Mouse (Mus musculus) MEL (cell line): ENCODE measurements around the gene Acadsb.

ENCODE experiments used
- CTCF ChIP-seq, 3 experiments: IDR thresholded peaks in 2 of 3; conservative IDR thresholded peaks in 1 of 3; 2 replicates each; pipeline ENCODE4 v1.5.1; 2011 to 2012; ENCODE audit warnings: low read length in 3 of 3, low read depth in 2 of 3, mild to moderate bottlenecking in 2 of 3, improper control_type of control experiment in 1 of 3, inconsistent platforms in 1 of 3, mixed read lengths in 1 of 3, moderate library complexity in 1 of 3; ENCODE audit not compliant: control insufficient read depth in 1 of 3, insufficient read depth in 1 of 3, poor library complexity in 1 of 3, severe bottlenecking in 1 of 3
- E2F4 ChIP-seq: IDR thresholded peaks from 2 replicates; pipeline ENCODE4 v1.6.1; 2011; ENCODE audit warnings: low read depth, low read length, improper control_type of control experiment, borderline replicate concordance
- EP300 ChIP-seq, 2 experiments: IDR thresholded peaks; 2 replicates each; pipeline ENCODE4 v1.6.1; 2011; ENCODE audit warnings: improper control_type of control experiment in 2 of 2, low read length in 2 of 2, low read depth in 1 of 2, mild to moderate bottlenecking in 1 of 2
- GATA1 ChIP-seq: IDR thresholded peaks from 2 replicates; pipeline ENCODE4 v1.6.1; 2011; ENCODE audit warnings: low read depth, low read length, improper control_type of control experiment
- MXI1 ChIP-seq: IDR thresholded peaks from 2 replicates; pipeline ENCODE4 v1.6.1; 2011; ENCODE audit warnings: mild to moderate bottlenecking, low read depth, low read length, improper control_type of control experiment
- POLR2A ChIP-seq, 2 experiments: IDR thresholded peaks; 2 replicates each; pipeline ENCODE4 v1.6.1; 2011 to 2012; ENCODE audit warnings: low read length in 2 of 2, mild to moderate bottlenecking in 2 of 2, control low read depth in 1 of 2, improper control_type of control experiment in 1 of 2, low read depth in 1 of 2, moderate library complexity in 1 of 2; ENCODE audit not compliant: control insufficient read depth in 1 of 2, insufficient read depth in 1 of 2, poor library complexity in 1 of 2
- POLR2AphosphoS5 ChIP-seq: IDR thresholded peaks from 2 replicates; pipeline ENCODE4 v1.6.1; 2012; ENCODE audit warnings: low read depth, borderline replicate concordance, mild to moderate bottlenecking, inconsistent platforms, low read length, moderate library complexity, mixed read lengths
- USF2 ChIP-seq, 2 experiments: IDR thresholded peaks; 2 replicates each; pipeline ENCODE4 v1.6.1; 2011 to 2012; ENCODE audit warnings: improper control_type of control experiment in 2 of 2, low read length in 2 of 2, borderline replicate concordance in 1 of 2, inconsistent platforms in 1 of 2, low read depth in 1 of 2, mild to moderate bottlenecking in 1 of 2; ENCODE audit not compliant: insufficient read depth in 1 of 2
- ZC3H11A ChIP-seq: IDR thresholded peaks from 2 replicates; pipeline ENCODE4 v1.6.1; 2012; ENCODE audit warnings: low read depth, mild to moderate bottlenecking, inconsistent platforms, low read length, improper control_type of control experiment
- ZMIZ1 ChIP-seq: IDR thresholded peaks from 2 replicates; pipeline ENCODE4 v1.6.1; 2012; ENCODE audit warnings: low read depth, mild to moderate bottlenecking, inconsistent platforms, low read length, improper control_type of control experiment, moderate library complexity
- ZNF384 ChIP-seq: IDR thresholded peaks from 2 replicates; pipeline ENCODE4 v1.6.1; 2012; ENCODE audit warnings: low read depth, mild to moderate bottlenecking, inconsistent platforms, low read length, improper control_type of control experiment

GRCm38 (mm10) chr7:131471551-131471950, 61.1 kb downstream of the Acadsb start:
- TF ChIP-seq CTCF (IDR thresholded peaks at IDR 0.05 in 2 of 3, conservative IDR thresholded peaks at IDR 0.05 in 1 of 3; ENCODE audit: control insufficient read depth in 1 of 3, insufficient read depth in 1 of 3, low read depth in 2 of 3, low read length in 3 of 3, poor library complexity in 1 of 3, severe bottlenecking in 1 of 3) (no peak), POLR2A (IDR thresholded peaks at IDR 0.05; ENCODE audit: control insufficient read depth in 1 of 2, insufficient read depth in 1 of 2, low read depth in 1 of 2, low read length in 2 of 2, poor library complexity in 1 of 2) (no peak), GATA1 (no peak), ZNF384 (no peak), USF2 (IDR thresholded peaks at IDR 0.05; ENCODE audit: borderline replicate concordance in 1 of 2, insufficient read depth in 1 of 2, low read depth in 1 of 2, low read length in 2 of 2) (no peak), MXI1 (no peak), ZC3H11A (no peak), ZMIZ1 (no peak), POLR2AphosphoS5 (no peak), E2F4 (no peak), EP300 (IDR thresholded peaks at IDR 0.05; ENCODE audit: low read depth in 1 of 2, low read length in 2 of 2) (no peak)
